Mouse (Mus musculus) embryonic facial prominence, embryonic 14.5 days (tissue): ENCODE measurements around the gene Zranb1. TPM values are rescaled to one million over a fixed set of nuclear protein-coding genes. Genes with fewer than 3 reads are reported as not detected.

Experiments used
- ATAC-seq: fragments of 200-750 bp; cut with Nextera tagmentation; 2 replicates; pipeline ENCODE4 v1.8.0; 2017; ENCODE audit warnings: low read depth, moderate number of reproducible peaks, moderate TSS enrichment
- DNase-seq: peaks from one replicate; pipeline ENCODE4 v3.0.0-alpha.2; 2015; ENCODE audit warnings: low spot score
- H3K27ac ChIP-seq: fragments of 300-500 bp; sonication (generic); replicated peaks from 2 replicates; pipeline ENCODE4 v1.5.1; 2014; ENCODE audit warnings: low read depth, mild to moderate bottlenecking, low read length, moderate library complexity
- H3K27me3 ChIP-seq: fragments of 300-500 bp; sonication (generic); replicated peaks from 2 replicates; pipeline ENCODE4 v1.6.1; 2014; ENCODE audit warnings: low read length; ENCODE audit not compliant: control insufficient read depth, insufficient read depth
- H3K36me3 ChIP-seq: fragments of 300-500 bp; sonication (generic); 2 replicates; pipeline ENCODE4 v1.6.1; 2014; ENCODE audit warnings: low read length, mixed read lengths; ENCODE audit not compliant: control insufficient read depth, insufficient read depth
- H3K4me1 ChIP-seq: fragments of 300-500 bp; sonication (generic); 2 replicates; pipeline ENCODE4 v1.6.1; 2014; ENCODE audit warnings: antibody characterized with exemption, low read length; ENCODE audit not compliant: control insufficient read depth, insufficient read depth
- H3K4me2 ChIP-seq: fragments of 300-500 bp; sonication (generic); 2 replicates; pipeline ENCODE4 v1.6.1; 2014; ENCODE audit warnings: low read depth, mild to moderate bottlenecking, low read length, moderate library complexity, mixed read lengths
- H3K4me3 ChIP-seq: fragments of 300-500 bp; sonication (generic); 2 replicates; pipeline ENCODE4 v1.5.1; 2014; ENCODE audit warnings: low read depth, mild to moderate bottlenecking, low read length
- H3K9ac ChIP-seq: fragments of 300-500 bp; sonication (generic); 2 replicates; pipeline ENCODE4 v1.6.1; 2014; ENCODE audit warnings: low read depth, mild to moderate bottlenecking, low read length, moderate library complexity, mixed read lengths
- H3K9me3 ChIP-seq: fragments of 300-500 bp; sonication (generic); 2 replicates; pipeline ENCODE4 v1.6.1; 2016; ENCODE audit warnings: low read length; ENCODE audit not compliant: control insufficient read depth
- WGBS: fragments of 180-500 bp; shearing (Covaris S2); extraction: QIAGEN DNeasy Blood & Tissue Kit; methylation state at CpG from one replicate; pipeline ENCODE4 v1.1.7; 2014; 5-methylcytosine and 5-hydroxymethylcytosine counted together
- polyA plus RNA-seq: library from polyadenylated mRNA; unstranded; fragments of >200 nt; fragmentation: Nextera tagmentation; extraction: Ambion mirVana; gene quantifications from 2 replicates; pipeline ENCODE4 v1.2.1, GENCODE M21; 2014

Gene Zranb1
- polyA plus RNA-seq, 1 experiment from 2014 or later, result 19.3 TPM

DNA sequence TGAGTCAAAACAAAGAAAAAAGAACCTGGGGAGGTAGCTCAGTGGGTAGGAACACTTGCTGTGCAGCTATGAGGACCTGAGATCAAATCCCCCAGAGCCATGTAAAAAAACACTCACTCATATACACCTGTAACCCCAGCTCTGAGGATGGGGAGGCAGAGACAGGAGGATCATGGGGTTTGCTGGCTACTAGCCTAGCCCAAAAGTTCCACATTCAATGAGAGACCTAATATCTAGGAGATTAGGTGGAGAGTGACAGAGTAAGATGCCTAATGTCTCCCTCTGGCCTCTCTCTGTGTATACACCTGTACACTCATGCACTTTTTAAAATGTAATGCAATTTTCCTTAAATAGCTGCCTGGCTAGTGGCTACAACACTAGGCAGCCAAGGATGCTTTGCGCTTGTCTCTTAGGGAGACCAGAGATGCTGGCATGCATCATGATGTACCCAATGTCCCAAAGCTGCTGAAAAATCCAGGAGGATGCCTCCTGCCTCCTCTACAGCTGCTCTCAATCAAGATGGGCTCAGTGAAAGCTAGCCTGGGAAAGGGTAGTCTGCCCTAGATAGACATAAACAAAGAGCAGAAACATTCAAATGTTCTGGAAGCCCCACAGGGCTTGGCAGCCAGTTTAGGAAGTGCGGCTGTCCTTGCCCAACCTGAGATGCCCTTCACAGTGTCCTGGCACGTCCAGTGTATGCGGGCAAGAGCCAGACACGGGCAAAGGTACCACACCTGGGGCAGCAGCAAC is 39.2 kb upstream of the Zranb1 start:
- WGBS, result 85% methylated on average over 5 of the region's 5 CpGs
- ATAC-seq (no peak), DNase-seq (no peak)
- H3K4me1 ChIP-seq, result peaks cover 6% of the 10 kb centered on the region; the same call in 1 of the 2 replicates
- no peak overlapping the region for H3K4me2 ChIP-seq
- no peak overlapping the region for H3K4me3 ChIP-seq
- H3K9ac ChIP-seq, result no peak overlapping the region
- no peaks in the 10 kb centered on the region for H3K27me3 ChIP-seq
- no peak overlapping the region for H3K27ac ChIP-seq
- H3K36me3 ChIP-seq, result no peaks in the 10 kb centered on the region
- no peaks in the 10 kb centered on the region for H3K9me3 ChIP-seq

DNA sequence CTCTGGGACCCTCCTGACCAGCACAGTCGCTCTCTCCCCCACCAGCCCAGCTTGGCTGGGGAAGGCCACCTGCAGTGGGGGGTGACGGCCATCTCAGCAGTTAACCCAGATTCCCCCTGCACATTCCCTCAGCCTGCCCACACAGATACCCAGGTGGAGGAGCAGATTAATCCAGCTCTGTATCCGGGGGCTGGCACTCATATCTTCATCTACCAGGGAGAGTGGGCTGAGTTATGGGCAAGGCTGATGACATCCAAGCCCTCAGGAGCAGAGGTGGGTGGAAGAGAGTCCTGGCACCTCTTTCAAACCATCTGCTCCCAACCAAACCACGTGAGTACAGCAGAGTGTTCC is 38.7 kb upstream of the Zranb1 start:
- Histone ChIP-seq H3K4me2 (no peak overlapping the region), H3K4me1 (peaks cover 3% of the 10 kb centered on the region; the same call in 1 of the 2 replicates), H3K27me3 (no peaks in the 10 kb centered on the region), H3K4me3 (no peak overlapping the region), H3K9me3 (no peaks in the 10 kb centered on the region), H3K9ac (no peak overlapping the region), H3K36me3 (no peaks in the 10 kb centered on the region), H3K27ac (no peak overlapping the region)
- DNase-seq, result no peak
- 57% methylated on average over 3 of the region's 4 CpGs for WGBS
- no peak for ATAC-seq

DNA sequence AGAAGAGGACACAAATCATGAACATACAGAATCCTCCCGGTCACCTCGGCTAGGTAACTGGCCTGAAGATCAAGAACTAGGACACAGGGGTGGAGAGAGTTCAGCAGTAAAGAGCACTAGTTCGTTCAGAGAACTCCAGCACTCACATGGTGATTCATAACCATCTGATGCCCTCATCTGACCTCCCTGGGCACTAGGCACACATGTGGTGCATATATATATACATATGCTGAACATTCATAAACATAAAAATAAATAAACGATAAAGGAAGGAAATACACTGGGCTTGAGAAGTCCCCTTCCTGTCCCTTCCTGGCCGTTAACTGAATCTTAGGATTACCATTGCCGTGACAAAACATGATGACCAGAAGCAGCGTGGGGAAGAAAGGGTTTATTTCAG is 38.1 kb upstream of the Zranb1 start:
- Histone ChIP-seq H3K9ac (no peak overlapping the region), H3K4me3 (no peak overlapping the region), H3K9me3 (no peaks in the 10 kb centered on the region), H3K36me3 (no peaks in the 10 kb centered on the region), H3K4me1 (no peaks in the 10 kb centered on the region), H3K4me2 (no peak overlapping the region), H3K27ac (no peak overlapping the region), H3K27me3 (no peaks in the 10 kb centered on the region)
- DNase-seq (no peak), ATAC-seq (no peak)
- WGBS, result 68% methylated on average over 7 of the region's 7 CpGs

- whole genome bisulfite sequencing, result 65% methylated on average over 1 of the region's 1 CpGs
- no peaks in the 10 kb centered on the region for H3K27me3 ChIP-seq
Measured at GRCm38 (mm10) chr7:132893336-132893735, 37.6 kb upstream of the Zranb1 start.

GRCm38 (mm10) chr7:132894841-132895555 is 35.9 kb upstream of the Zranb1 start:
- H3K36me3 ChIP-seq, result no peaks in the 10 kb centered on the region
- H3K27ac ChIP-seq, result no peak overlapping the region
- no peak overlapping the region for H3K4me2 ChIP-seq
- H3K9ac ChIP-seq, result no peak overlapping the region
- DNase-seq (no peak), ATAC-seq (no peak)
- 64% methylated on average over 7 of the region's 7 CpGs for WGBS
- no peaks in the 10 kb centered on the region for H3K27me3 ChIP-seq
- no peaks in the 10 kb centered on the region for H3K4me1 ChIP-seq
- H3K4me3 ChIP-seq, result no peak overlapping the region
- 0 out of 2 replicates have a peak, but pooled peaks cover 3% of the 10 kb centered on the region for H3K9me3 ChIP-seq

More at GRCm38 (mm10) chr7:132893336-132893735, 37.6 kb upstream of the Zranb1 start:
- Histone ChIP-seq H3K27ac (no peak overlapping the region), H3K4me3 (no peak overlapping the region), H3K9me3 (0 out of 2 replicates have a peak, but pooled peaks cover 3% of the 10 kb centered on the region), H3K4me1 (no peaks in the 10 kb centered on the region), H3K36me3 (no peaks in the 10 kb centered on the region), H3K9ac (no peak overlapping the region), H3K4me2 (no peak overlapping the region)
- ATAC-seq (no peak), DNase-seq (no peak)

- Histone ChIP-seq H3K36me3 (no peaks in the 10 kb centered on the region), H3K4me1 (no peaks in the 10 kb centered on the region), H3K27ac (no peak overlapping the region), H3K9ac (no peak overlapping the region), H3K27me3 (no peaks in the 10 kb centered on the region), H3K4me3 (no peak overlapping the region), H3K9me3 (0 out of 2 replicates have a peak, but pooled peaks cover 3% of the 10 kb centered on the region), H3K4me2 (no peak overlapping the region)
- WGBS, result 82% methylated on average over 9 of the region's 9 CpGs
- DNase-seq, result no peak
- no peak for ATAC-seq
Measured at GRCm38 (mm10) chr7:132896206-132896815, 34.6 kb upstream of the Zranb1 start.

DNA sequence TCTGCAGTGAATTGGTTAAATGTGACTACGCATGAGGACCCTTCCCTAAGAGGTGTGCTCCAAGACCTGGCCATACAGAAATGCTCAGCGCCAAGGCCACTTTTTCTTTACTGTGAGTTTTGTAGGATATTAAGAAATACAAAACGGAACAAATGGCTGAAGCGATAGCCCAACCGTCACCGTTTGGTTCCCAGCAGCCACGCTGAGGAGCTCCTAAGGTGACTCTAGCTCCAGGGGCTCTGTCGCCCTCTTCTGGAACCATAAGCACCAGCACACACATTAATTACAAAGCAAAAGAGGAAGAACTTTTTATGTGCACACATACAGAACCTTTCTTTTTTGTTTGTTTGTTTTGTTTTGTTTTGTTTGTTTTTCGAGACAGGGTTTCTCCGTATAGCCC is 33.7 kb upstream of the Zranb1 start:
- ATAC-seq (no peak), DNase-seq (no peak)
- no peaks in the 10 kb centered on the region for H3K36me3 ChIP-seq
- H3K4me1 ChIP-seq, result no peaks in the 10 kb centered on the region
- no peaks in the 10 kb centered on the region for H3K27me3 ChIP-seq
- no peak overlapping the region for H3K27ac ChIP-seq
- 0 out of 2 replicates have a peak, but pooled peaks cover 3% of the 10 kb centered on the region for H3K9me3 ChIP-seq
- H3K9ac ChIP-seq, result no peak overlapping the region
- no peak overlapping the region for H3K4me2 ChIP-seq
- H3K4me3 ChIP-seq, result no peak overlapping the region
- WGBS, result 80% methylated on average over 10 of the region's 10 CpGs

GRCm38 (mm10) chr7:132898234-132898633 is 32.7 kb upstream of the Zranb1 start:
- DNase-seq, result no peak

More at GRCm38 (mm10) chr7:132898234-132898633, 32.7 kb upstream of the Zranb1 start:
- Histone ChIP-seq H3K9ac (no peak overlapping the region), H3K27ac (no peak overlapping the region), H3K9me3 (0 out of 2 replicates have a peak, but pooled peaks cover 3% of the 10 kb centered on the region), H3K36me3 (no peaks in the 10 kb centered on the region), H3K27me3 (no peaks in the 10 kb centered on the region), H3K4me3 (no peak overlapping the region), H3K4me1 (no peaks in the 10 kb centered on the region), H3K4me2 (no peak overlapping the region)
- ATAC-seq, result no peak
- WGBS, result 88% methylated on average over 2 of the region's 2 CpGs
